Mouse (Mus musculus): ENCODE results near the gene Tmem232. TPM values are rescaled to one million over a fixed set of nuclear protein-coding genes. Genes with fewer than 3 reads are reported as not detected.

Tmem232 gene
- polyA plus RNA-seq, 1 experiment from 2014 or later, result not detected

- DNase-seq (no peak), ATAC-seq (ENCODE audit: low read depth) (no peak)
- Histone ChIP-seq H3K4me3 (replicated peaks) (no peak overlapping the region), H3K4me1 (replicated peaks) (no peaks in the 10 kb centered on the region), H3K4me2 (no peak overlapping the region), H3K27me3 (no peaks in the 10 kb centered on the region), H3K36me3 (no peaks in the 10 kb centered on the region), H3K27ac (no peak overlapping the region), H3K9me3 (replicated peaks) (0 out of 2 replicates have a peak, but pooled peaks cover 8% of the 10 kb centered on the region), H3K9ac (no peak overlapping the region)
- 52% methylated on average over 3 of the region's 3 CpGs for WGBS (ENCODE audit: insufficient replicate concordance)
Observed at GRCm38 (mm10) chr17:65365535-65366254, 174.9 kb downstream of the Tmem232 start.

DNA sequence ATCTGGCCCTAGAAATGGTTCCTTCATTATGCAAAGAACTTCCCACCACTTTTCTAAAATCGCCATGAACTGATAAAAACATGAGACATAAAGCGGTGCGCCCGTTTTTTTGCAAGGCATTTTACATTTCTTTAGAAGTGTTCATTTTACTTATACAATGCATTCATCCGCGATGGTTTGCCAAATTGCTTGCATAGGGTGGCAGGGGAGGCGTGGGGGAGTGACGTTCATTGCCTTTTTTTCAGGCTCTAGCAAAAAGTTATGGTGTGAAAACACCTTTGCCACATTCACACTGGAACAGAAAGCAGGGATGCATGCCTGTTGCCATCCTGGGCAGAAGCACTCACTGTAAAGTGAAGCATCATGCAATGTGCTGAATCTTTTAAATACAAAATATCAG, 188.7 kb downstream of the Tmem232 start:
- Histone ChIP-seq H3K9ac (no peak overlapping the region), H3K4me1 (replicated peaks) (no peaks in the 10 kb centered on the region), H3K4me3 (replicated peaks) (no peak overlapping the region), H3K9me3 (replicated peaks) (no peaks in the 10 kb centered on the region), H3K27ac (no peak overlapping the region), H3K4me2 (no peak overlapping the region), H3K27me3 (no peaks in the 10 kb centered on the region), H3K36me3 (no peaks in the 10 kb centered on the region)
- ATAC-seq (ENCODE audit: low read depth), result no peak
- DNase-seq, result no peak
- 67% methylated on average over 8 of the region's 8 CpGs for WGBS (ENCODE audit: insufficient replicate concordance)

DNA sequence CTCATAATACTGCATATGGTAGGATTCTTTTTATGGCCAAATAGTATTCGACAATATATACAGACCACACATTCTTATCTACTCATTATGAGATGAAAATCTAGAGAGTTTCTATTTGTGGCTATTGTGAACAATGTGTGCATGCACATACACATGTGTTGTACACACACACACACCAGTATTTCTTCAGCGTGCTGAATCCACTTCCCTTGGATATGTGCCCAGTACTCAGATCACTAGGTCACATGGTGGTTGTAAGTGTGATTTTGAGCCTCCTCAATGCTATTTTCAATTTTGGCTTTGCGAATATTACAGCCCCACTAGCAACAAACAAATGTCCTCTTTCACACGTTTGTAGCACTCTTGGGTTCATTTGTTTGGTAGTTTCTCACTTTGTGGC, 200.6 kb downstream of the Tmem232 start:
- Histone ChIP-seq H3K36me3 (no peaks in the 10 kb centered on the region), H3K27ac (no peak overlapping the region), H3K27me3 (no peaks in the 10 kb centered on the region), H3K9ac (no peak overlapping the region), H3K4me1 (replicated peaks) (no peaks in the 10 kb centered on the region), H3K9me3 (replicated peaks) (0 out of 2 replicates have a peak, but pooled peaks cover 4% of the 10 kb centered on the region), H3K4me2 (no peak overlapping the region), H3K4me3 (replicated peaks) (no peak overlapping the region)
- 59% methylated on average over 4 of the region's 4 CpGs for WGBS (ENCODE audit: insufficient replicate concordance)
- no peak for ATAC-seq (ENCODE audit: low read depth)
- DNase-seq, result no peak

- no peak overlapping the region for H3K4me3 ChIP-seq (replicated peaks)
- no peak overlapping the region for H3K27ac ChIP-seq
- DNase-seq (no peak), ATAC-seq (ENCODE audit: low read depth) (no peak)
- no peaks in the 10 kb centered on the region for H3K4me1 ChIP-seq (replicated peaks)
- H3K9ac ChIP-seq, result no peak overlapping the region
- no peaks in the 10 kb centered on the region for H3K9me3 ChIP-seq (replicated peaks)
- no peak overlapping the region for H3K4me2 ChIP-seq
- H3K27me3 ChIP-seq, result no peaks in the 10 kb centered on the region
- WGBS (ENCODE audit: insufficient replicate concordance), result 70% methylated on average over 8 of the region's 8 CpGs
- H3K36me3 ChIP-seq, result no peaks in the 10 kb centered on the region
Observed at GRCm38 (mm10) chr17:65330759-65331158, 209.8 kb downstream of the Tmem232 start.

DNA sequence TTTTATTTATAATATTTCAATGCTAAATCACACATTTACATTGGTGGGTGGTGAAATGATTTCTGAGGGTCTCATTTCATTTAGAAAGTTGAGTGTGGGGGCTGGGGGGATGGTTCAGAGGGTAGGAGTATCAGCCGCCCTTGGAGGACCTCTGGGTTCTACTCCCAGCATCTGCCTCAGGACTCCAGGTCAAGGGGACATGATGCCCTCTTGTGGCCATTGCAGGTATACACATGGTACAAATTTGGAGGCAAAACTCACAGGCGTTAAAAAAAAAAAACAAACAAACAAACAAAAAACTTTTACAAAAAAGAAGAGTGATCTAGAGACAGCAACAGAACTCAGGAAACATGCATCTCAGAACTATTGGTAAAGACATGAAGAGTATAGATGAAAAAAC, 215.3 kb downstream of the Tmem232 start:
- no peak for ATAC-seq (ENCODE audit: low read depth)
- H3K9ac ChIP-seq, result no peak overlapping the region
- no peak overlapping the region for H3K4me2 ChIP-seq
- no peak overlapping the region for H3K27ac ChIP-seq
- H3K36me3 ChIP-seq, result no peaks in the 10 kb centered on the region
- no peaks in the 10 kb centered on the region for H3K9me3 ChIP-seq (replicated peaks)
- no peak for DNase-seq
- no peaks in the 10 kb centered on the region for H3K4me1 ChIP-seq (replicated peaks)
- no peaks in the 10 kb centered on the region for H3K27me3 ChIP-seq
- 14% methylated on average over 2 of the region's 2 CpGs for WGBS (ENCODE audit: insufficient replicate concordance)
- H3K4me3 ChIP-seq (replicated peaks), result no peak overlapping the region

DNA sequence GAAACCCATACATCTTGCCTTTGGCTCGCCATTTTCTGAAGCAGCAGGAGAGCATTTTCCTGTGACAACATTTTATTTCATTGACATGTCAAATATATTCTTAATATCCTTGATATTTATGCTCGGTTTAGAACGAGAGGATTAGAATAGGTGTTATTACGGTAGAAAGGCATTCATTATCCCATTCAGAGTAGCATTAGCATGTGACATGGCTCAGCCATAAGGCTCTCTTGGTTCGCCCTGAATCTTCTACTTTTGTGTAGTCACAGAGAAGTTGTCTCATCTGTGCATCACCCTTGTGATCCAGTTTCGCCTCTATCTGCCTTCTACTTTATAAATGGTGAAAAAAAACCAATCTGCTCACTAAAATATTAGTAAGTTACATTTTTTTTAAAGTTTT, 220.0 kb downstream of the Tmem232 start:
- ATAC-seq (ENCODE audit: low read depth), result no peak
- Histone ChIP-seq H3K27ac (no peak overlapping the region), H3K4me1 (replicated peaks) (no peaks in the 10 kb centered on the region), H3K36me3 (no peaks in the 10 kb centered on the region), H3K9me3 (replicated peaks) (no peaks in the 10 kb centered on the region), H3K9ac (no peak overlapping the region), H3K4me3 (replicated peaks) (no peak overlapping the region), H3K27me3 (no peaks in the 10 kb centered on the region), H3K4me2 (no peak overlapping the region)
- WGBS (ENCODE audit: insufficient replicate concordance), result 72% methylated on average over 6 of the region's 6 CpGs
- DNase-seq, result no peak

GRCm38 (mm10) chr17:65299946-65300345, 240.6 kb downstream of the Tmem232 start:
- no peaks in the 10 kb centered on the region for H3K4me1 ChIP-seq (replicated peaks)
- no peaks in the 10 kb centered on the region for H3K27me3 ChIP-seq
- DNase-seq (no peak), ATAC-seq (ENCODE audit: low read depth) (no peak)
- no peak overlapping the region for H3K4me2 ChIP-seq
- H3K36me3 ChIP-seq, result no peaks in the 10 kb centered on the region
- H3K27ac ChIP-seq, result no peak overlapping the region
- H3K9ac ChIP-seq, result no peak overlapping the region
- no peaks in the 10 kb centered on the region for H3K9me3 ChIP-seq (replicated peaks)
- H3K4me3 ChIP-seq (replicated peaks), result no peak overlapping the region

DNA sequence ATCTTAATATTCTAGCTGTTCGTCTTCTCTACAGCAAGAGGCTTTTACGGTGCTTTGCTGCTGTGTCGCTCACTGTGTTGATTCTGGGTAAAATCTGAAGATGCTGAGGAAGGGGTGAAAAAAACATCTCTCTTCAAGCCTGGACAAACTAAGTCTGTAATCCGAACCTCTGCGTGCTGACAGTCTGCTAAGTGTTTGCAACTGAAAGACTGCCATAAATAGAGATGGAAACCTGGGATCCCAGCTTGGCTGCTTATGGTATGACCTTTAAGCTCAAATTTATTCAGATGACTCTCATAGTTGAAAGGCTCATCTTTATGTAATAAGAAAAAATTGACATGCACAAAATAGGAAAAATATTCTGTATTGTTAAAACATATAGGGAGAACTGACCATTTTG, 242.8 kb downstream of the Tmem232 start:
- Histone ChIP-seq H3K4me1 (replicated peaks) (no peaks in the 10 kb centered on the region), H3K4me2 (no peak overlapping the region), H3K27me3 (no peaks in the 10 kb centered on the region), H3K27ac (no peak overlapping the region), H3K4me3 (replicated peaks) (no peak overlapping the region), H3K9ac (no peak overlapping the region), H3K36me3 (no peaks in the 10 kb centered on the region), H3K9me3 (replicated peaks) (no peaks in the 10 kb centered on the region)
- no peak for ATAC-seq (ENCODE audit: low read depth)
- DNase-seq, result no peak
- 76% methylated on average over 5 of the region's 5 CpGs for WGBS (ENCODE audit: insufficient replicate concordance)

GRCm38 (mm10) chr17:65252160-65252559, 288.4 kb downstream of the Tmem232 start:
- no peak for DNase-seq
- Histone ChIP-seq H3K4me1 (replicated peaks) (no peaks in the 10 kb centered on the region), H3K36me3 (no peaks in the 10 kb centered on the region), H3K9ac (no peak overlapping the region), H3K27ac (no peak overlapping the region), H3K9me3 (replicated peaks) (no peaks in the 10 kb centered on the region), H3K4me2 (no peak overlapping the region), H3K27me3 (no peaks in the 10 kb centered on the region), H3K4me3 (replicated peaks) (no peak overlapping the region)
- no peak for ATAC-seq (ENCODE audit: low read depth)
- 52% methylated on average over 2 of the region's 2 CpGs for WGBS (ENCODE audit: insufficient replicate concordance)

GRCm38 (mm10) chr17:65250261-65250660, 290.3 kb downstream of the Tmem232 start:
- no peak overlapping the region for H3K4me2 ChIP-seq
- DNase-seq, result no peak
- H3K27me3 ChIP-seq, result no peaks in the 10 kb centered on the region
- no peaks in the 10 kb centered on the region for H3K4me1 ChIP-seq (replicated peaks)
- no peak overlapping the region for H3K9ac ChIP-seq
- no peaks in the 10 kb centered on the region for H3K36me3 ChIP-seq
- WGBS (ENCODE audit: insufficient replicate concordance), result 73% methylated on average over 8 of the region's 8 CpGs
- no peaks in the 10 kb centered on the region for H3K9me3 ChIP-seq (replicated peaks)
- H3K27ac ChIP-seq, result no peak overlapping the region
- H3K4me3 ChIP-seq (replicated peaks), result no peak overlapping the region
- ATAC-seq (ENCODE audit: low read depth), result no peak

DNA sequence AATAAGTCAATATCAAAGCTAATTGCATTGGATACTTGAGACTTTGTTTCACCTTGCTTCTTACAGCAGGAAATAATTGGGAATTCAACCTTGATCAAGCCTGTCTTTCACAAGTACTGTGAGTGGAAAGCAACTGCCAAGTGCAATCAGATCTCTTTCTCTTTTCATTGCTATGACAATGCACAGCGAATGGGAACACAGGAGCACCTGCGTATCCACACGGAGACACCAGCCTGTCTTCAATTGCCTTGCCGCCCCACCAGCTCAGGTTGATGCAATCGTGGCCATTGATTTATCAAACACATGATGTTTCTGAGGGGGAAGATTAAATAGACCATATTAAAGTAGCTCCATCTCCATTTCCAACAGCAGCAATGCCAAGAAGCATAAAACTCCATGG, 296.9 kb downstream of the Tmem232 start:
- Histone ChIP-seq H3K4me1 (replicated peaks) (no peaks in the 10 kb centered on the region), H3K9ac (no peak overlapping the region), H3K9me3 (replicated peaks) (no peaks in the 10 kb centered on the region), H3K27me3 (no peaks in the 10 kb centered on the region), H3K4me2 (no peak overlapping the region), H3K4me3 (replicated peaks) (no peak overlapping the region), H3K27ac (no peak overlapping the region), H3K36me3 (no peaks in the 10 kb centered on the region)
- WGBS (ENCODE audit: insufficient replicate concordance), result 66% methylated on average over 5 of the region's 5 CpGs
- DNase-seq (no peak), ATAC-seq (ENCODE audit: low read depth) (no peak)

GRCm38 (mm10) chr17:65225347-65225916, 315.1 kb downstream of the Tmem232 start:
- Histone ChIP-seq H3K27ac (no peak overlapping the region), H3K36me3 (no peaks in the 10 kb centered on the region), H3K4me3 (replicated peaks) (no peak overlapping the region), H3K4me2 (no peak overlapping the region), H3K9me3 (replicated peaks) (0 out of 2 replicates have a peak, but pooled peaks cover 4% of the 10 kb centered on the region), H3K27me3 (no peaks in the 10 kb centered on the region), H3K4me1 (replicated peaks) (no peaks in the 10 kb centered on the region), H3K9ac (no peak overlapping the region)
- ATAC-seq (ENCODE audit: low read depth) (no peak), DNase-seq (no peak)
- 55% methylated on average over 6 of the region's 6 CpGs for WGBS (ENCODE audit: insufficient replicate concordance)

Data from liver, embryonic 13.5 days (tissue).